Mouse (Mus musculus) spleen, postnatal 36 days (tissue): ENCODE measurements around the gene Kansl3.

Experiments used
- DNase-seq, 2 experiments: peaks; one replicate each; pipeline ENCODE4 v3.0.0; 2022; ENCODE audit warnings: low spot score in 2 of 2, mixed read lengths in 1 of 2

Gene Kansl3

DNA sequence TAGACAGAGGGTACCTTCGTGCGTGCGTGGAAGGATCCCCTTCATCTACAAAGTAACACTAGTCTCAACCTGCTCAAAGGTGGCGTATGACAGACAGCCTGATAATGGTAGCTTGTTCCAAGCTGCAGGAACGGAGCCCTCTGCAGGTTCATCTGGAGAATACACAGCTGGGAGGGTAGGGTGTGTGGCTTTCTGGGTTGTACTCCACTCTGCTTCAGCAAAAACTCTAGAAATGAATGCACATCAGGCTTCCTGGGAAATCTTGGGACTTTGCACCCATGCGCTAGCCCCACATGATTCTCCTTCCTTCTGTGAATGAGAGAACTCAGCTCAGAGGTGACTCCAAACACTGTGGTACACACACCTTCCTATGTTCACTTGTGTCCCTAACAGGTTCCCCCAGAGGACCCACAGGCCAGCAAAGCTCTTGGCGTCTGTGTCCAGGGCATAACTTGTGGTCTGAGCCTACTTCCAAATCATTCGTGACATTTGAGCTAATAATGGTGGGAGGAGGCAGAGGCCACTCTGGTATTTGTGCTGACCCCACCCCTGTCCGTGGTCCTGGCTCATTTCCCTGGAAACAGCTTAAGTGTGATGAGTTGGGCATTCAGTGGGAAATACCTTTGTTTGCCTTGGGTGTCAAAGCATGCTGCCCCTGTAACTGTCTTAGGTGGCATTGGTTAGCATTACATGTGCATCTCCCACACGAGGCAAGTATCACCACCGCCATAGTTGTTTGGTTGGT is 47.0 kb downstream of the Kansl3 start:
- no peak for DNase-seq

DNA sequence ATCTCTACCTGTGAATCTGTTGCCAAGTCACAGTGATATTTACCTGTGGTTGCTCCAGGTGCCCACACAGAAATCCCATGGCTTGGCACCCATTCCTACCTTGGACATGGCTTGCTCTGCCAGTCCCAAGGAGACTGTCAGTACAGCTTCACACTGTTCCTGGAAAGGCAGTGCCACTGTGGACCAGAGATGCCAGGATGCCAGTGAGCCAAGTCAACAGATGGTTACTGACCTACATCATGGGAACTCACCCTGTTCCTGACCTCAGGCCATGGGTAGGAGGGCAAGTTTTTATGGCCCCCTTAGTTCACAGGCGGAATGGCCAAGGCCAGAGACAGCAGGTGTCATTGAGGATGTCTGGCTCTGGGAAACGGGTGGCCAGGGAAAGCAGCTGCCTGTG is 47.8 kb downstream of the Kansl3 start:
- DNase-seq: no peak

DNA sequence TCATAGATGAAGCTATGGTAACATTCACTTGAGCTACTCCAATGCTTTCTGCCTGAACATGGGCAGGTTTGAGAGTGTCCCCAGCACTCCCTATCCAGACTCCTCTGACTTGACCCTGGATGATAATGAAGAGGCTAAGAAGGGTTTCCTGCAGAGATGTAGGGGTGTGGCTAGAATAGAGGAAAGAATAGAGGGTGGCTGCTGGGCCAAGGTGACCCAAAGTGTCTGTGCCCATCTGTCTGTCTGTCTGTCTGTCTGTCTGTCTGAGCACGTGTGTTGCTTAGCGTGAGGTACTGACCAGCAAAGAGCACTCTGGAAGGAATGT is 53.2 kb downstream of the Kansl3 start:
- DNase-seq: no peak

DNA sequence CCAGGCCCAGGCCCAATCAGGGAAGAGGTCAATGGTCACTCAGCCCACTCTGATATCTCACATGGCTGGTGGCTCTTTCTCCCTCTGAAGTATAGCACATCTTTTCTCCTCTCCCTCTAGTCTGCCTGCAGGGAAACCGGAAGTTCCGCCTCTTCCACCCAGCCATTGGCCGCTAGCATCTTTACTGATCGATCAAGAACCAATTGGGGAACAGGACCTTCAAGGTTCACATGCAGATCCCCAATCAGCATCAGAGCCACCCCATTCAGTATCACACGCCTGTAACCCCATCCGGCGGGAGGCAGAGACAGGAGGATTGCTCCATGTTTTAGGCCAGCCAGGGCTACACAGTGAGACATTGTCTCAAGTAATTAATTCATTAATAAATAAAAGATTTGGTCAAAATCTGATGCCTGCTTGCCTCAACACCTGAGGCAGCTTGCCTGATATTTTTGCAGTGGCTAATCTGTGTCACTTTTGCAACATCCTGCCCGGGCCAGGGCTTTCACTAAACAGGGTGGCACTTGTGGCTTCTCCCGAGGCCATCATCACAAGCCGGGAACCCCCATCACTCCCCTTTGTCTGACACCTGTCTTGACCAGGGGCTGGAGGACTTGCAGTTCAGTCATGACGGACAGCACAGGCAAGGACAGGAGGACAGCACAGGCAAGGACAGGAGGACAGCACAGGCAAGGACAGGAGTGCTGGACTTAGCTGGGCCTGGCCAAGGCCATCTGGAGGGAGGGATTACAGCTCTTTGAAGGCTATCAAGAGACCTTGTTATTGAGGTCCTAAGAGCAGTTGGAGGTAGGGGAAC is 53.8 kb downstream of the Kansl3 start:
- no peak for DNase-seq

DNA sequence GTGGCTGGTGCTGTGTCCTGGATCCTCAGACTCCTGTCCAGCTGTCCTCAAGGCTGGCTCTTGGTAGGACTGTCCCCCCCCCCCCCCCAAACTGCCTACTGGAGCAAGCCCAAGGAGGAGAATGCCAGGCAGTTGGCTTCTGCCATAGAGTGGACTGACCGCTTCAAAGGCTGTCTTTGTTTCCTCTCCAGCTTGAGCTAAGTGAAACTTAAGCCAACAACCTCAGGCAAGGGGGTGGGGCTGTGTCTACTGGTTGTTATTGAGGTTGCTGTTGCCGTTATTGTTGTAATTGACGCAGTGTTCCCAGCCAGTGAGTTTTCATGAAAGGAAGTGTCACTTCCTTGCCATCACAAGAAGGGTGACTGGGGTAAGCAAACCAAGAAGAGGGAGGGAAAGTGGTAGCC is 59.5 kb downstream of the Kansl3 start:
- peak; percentile 69 to 70 for DNase-seq

DNA sequence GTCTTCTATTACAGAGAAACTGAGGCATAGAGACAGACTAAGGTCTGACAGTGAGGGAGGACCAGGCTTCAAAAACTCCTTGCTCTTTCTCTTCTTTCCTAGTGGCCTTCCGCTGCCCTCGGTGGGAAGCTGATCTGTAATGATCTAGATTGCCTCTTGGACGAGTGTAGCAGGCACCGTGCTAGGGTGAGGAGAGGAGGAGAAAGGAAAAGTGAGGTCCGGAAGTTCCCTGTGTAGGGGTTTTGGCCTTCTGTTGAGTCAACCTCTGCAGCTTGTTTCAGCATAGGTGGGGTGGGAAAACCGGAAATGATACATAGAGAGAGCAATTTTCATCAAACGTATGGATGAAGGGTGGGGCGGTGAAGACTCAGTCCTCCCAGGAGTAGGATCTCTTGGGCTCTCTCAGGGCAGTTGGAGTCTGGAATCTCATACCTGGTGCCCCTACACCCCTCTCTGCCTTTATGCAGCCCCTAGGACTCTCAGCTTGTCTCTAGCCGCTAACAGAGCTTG is 60.0 kb downstream of the Kansl3 start:
- DNase-seq: no peak

DNA sequence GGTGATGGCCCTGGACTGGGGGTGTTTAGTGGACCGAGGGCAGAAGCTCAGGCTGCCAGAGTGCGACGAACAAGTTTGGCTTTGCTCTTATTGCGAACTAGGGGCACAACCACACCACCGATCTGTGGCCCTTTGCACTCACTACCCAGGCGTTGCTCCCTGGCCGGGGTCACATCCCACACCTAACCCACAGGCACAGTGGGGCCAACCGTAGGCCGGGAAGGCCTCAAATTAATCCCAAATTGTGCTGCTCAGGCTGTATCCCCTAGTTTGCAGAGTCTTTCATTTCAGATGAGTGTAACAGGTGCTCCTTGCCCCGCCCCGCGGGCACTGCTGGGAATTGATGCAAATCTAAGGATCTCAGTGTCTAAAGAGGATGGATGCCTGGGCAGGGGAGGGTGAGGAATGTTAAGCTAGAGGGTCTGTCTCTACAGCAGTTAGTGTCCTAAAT is 60.5 kb downstream of the Kansl3 start:
- DNase-seq: peak; percentile 27 to 45

DNA sequence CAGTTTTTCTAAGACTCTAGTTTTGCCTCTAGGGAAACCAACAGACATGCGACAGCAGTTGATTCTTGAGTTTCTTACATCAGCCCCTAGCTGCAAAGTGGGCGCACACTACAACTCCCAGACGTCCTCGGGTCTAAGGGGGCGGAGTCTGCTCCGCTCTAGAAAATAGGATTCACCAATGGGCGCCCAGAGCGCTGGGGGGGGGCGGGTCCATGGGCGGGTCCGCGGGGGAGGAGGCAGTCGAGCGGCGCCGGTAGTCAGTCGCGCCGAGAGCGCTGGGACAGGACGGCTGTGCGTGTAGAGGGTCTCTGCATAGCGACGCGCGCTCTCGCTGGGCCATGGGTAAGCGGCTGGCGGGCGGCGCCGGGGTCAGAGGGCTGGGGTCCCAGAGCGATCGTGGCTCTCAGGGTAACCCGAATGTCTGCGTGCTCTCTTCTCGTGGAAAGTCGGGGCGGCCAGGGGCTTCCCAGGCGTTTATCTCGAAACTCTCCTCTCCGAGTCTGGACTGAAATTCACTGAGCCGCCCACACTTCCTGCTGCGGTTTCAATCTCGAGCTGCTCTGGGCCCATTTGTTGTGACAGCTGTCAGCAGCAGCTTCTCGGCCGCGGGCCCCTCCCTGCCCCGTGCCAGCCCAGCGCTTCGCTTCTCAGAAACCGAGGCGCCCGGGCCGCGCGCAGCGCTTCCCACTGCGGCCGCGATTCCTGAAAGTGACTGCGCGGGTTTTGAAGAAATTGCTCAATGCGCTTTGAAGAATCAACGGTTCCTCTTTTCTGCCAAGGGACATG is 61.3 kb downstream of the Kansl3 start, which contains the start of gene Arid5a:
TSS of gene Arid5a (plus strand) at position 239 of the 786 bp plus-strand sequence.
- DNase-seq: peak; percentile 92 to 93

DNA sequence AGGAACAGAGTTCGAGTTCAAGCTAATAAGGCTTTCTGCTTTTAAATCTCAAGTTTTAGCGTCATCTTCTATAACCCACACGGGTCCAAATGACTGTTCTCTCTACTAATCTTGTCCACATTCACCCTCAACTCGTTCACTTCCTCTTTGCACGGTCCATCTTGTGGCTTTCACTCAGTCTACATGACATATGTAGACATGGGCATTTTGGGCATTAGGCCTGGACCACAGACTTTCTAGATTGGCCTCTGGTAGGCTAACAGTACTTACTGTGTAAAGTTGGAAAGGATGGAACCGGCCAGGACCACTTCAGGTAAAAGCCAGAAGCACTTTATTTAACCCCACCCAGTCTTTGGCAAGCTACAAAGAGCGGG is 61.9 kb downstream of the Kansl3 start:
- no peak for DNase-seq

DNA sequence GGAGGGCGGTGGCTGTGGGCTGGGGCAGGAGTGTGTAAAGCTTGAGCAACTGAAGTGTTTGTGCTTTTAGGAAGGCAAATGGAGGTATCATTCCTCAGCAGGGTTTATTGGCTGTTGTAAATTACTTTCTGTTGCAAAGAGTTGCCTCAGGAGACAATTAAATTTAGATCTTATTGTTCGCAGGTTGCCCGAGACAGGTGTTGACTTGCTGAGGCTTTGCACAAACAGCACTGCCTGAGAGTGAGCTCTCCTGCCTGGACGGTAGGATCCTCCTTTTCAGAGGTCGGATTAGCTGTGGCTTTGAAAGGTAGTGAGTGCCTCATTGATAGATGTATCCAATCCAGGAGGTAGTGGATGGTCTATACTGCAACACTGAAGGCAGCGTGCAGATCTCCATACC is 62.9 kb downstream of the Kansl3 start:
- DNase-seq: no peak

DNA sequence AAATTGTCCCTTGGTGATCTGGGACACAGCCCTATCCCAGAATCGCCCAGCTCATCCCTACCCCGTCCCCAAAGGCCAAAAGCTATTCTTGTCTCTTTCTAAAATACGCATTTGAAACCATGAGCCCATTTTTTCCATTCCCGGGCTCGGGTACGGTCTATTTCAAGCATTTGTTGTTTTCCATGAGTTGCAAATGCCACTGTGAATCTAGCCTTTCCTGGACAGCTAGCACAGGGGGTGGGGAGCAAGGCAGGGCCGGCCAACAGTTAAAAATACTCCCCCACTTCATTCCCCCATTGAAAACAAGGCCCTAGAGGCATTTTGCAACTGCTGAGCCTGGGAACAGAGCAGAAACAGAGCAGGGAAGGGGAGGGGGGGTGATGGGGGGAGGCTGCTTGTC is 64.2 kb downstream of the Kansl3 start:
- no peak for DNase-seq

DNA sequence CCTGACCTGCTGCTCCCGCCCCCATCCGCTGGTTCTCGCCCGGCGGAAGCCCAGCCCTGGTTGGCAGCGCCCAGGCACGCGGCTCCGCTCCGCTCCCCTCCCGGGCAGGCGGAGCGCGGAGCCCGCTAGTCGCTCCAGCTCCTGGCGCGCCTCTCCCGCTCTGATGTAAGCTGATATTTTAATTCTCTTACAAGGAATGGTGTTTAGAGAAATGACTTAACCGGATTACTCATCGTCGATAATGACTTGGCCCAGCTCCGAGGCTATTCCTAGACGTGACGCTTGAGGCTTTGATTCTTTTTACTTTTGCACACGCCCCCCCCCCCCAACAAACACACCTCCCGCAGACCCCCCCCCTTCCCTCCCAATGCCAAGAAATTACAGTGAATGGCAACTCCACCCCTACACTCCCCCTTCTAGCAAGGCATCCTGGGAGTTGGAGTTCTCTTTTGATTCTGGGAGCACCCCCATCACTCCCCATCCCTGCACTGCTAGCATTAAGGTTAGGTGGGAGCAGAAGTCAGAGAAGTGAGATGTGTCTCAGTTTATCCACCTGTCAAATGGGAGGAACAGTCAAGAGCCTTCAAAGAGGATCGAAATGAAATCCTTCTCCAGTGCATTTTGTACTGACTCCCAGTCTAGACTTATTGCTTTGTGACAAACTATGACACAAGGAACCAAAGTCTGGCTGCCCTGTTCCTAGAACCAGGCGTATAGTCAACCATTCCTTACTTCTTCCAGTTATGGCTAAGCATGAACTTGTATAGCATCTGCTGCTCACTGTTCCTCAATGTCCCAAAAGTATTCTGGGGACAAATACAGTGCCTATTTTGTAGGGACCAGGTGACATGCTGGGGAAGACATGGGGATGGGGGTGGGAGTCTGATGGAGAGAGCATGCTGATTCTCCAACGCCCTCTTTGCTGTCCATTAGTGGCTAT is 65.3 kb downstream of the Kansl3 start:
- DNase-seq: no peak

DNA sequence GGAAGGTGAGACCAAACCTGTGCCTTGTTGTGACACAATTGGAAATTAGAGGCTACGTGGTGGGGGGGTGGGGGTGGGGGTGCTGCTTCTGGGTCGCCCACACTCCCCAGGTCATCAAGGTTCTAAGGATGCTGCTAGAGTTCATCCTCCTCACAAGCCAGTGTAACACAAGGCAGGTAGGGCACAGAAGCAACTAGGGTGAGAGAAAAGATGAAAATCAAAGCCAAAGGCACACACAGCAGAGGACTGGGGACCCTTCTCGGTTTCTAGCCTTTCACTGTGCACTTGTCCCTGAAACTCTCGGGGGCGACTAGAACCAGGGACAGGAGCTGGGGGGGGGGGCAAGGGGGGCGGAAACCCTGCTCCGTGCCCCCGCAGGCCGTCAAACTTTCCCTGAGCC is 66.0 kb downstream of the Kansl3 start:
- DNase-seq: no peak

DNA sequence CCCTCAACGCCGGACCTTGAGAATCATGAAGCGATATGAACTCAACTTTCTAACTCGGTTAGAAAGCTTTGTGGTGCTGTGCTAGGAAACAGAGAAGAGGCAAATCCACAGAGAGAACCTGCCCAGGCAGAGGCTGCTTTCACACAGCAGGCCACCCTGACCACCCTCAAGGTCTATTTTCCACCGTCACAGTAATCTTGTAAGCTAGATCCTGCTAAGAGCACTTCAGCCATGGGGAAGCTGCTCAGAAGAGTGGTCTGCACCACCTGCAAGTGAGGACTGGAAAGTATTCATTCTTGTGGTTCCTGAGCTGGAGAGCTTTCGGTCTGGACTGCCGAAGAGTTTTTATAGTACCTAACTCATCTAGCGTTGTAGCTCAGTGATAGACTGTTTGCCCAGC is 66.7 kb downstream of the Kansl3 start:
- no peak for DNase-seq

DNA sequence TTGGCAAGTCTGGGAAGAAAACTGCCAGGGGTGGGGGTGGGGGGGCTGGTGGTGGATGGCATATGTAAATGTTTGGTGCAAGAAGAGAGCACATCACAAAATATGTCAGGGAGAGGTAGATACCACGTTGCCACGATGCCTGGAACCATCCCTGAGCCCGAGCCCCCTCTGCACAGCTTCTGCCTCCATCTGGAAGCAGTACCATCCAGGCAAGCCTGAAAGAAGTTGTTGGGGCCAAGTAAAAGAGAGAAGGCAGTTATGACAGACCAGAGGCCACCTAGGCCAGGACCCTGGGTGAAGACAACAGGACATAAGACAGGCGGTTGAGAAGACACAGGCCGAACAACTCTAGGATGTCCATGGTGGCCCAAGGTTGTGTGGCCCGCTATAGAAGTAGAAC is 68.5 kb downstream of the Kansl3 start:
- DNase-seq: no peak

DNA sequence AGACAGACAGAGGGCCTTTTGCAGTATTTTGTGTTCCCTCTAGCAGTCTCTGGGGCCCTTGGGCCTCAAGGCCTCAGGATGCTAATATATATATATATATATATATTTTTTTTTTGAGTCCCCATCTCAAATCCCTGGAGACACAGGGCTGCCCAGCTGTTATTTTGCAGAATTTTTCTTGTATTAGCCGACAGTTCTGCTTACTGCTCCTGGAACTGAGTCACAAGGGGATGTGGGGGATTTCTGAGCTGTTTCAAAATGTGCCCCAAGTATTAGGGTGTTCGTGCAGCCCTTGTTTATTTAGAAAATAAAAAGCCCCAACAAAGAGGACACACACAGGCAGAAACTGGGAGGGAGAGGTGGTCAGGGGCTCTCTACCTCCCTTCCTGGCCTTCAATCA is 69.3 kb downstream of the Kansl3 start:
- no peak for DNase-seq

DNA sequence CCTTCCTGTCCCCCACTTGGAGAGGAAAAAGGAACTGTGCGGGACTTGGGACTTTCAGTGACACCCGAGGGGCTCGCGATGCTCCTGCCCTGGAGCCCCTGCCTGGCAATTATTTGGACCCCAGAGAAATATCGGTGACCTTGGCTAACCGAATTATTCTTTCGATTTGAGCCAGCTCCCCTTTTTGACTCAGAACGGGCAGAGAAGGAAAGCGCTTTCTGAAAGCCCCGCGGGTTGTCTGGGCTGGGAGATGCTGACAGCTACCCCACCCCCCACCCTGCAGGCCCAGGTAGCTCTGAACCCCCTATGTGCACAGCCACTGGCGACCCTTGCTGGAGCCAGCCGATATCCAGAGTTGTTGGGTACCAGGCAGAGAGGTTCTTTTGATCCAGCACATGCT is 69.9 kb downstream of the Kansl3 start:
- no peak for DNase-seq

DNA sequence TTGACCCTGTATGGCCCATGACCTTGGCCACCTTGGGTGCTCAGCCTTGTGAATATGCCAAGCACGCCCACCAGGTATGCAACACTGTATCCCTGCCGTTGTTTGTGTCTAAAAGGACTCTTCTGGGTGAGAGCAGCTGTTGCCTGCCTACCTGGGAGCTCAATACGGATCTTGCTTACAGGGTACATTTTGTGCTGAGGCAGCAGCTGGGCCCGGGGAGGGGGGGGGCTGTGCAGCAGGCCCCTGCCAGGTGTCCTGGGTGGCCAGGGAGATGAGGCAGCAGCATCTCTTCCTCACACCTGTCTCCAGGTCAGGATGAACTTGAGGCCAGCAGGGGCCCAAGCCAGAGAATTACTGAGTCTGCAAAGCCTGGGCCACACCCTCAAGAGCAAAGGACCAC is 70.9 kb downstream of the Kansl3 start:
- no peak for DNase-seq

DNA sequence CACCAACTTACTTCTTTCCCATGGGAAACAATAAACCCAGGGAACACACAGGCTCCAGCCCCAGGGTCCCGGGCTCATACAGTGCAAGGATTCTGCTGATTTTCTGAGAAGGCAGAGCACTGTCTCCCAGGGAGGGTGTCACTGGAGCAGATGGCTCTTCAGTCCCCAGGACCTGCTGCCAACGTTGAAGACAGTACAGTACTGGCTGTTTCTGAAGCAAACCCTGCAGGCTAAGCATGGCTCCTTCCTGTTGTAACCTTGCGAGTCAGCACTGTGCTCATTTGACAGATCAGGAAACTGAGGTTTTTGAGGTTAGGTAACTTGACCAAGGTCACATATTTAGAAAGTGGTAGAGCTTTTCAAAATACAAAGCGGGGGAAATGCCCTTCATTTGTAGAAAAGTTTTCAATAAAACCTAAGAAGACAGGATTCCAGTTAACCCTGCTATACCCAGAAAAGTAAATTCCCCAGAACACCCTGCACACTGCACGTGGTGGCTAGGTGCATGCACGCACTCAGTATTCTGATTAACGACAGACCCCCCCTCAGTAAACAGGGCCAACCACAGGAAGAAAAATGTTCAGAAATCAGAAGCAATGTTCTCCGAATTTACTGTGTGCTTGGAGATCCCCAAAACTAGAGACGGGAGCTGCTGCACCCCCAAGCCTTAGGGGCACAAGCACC is 72.4 kb downstream of the Kansl3 start:
- peak; percentile 78 to 81 for DNase-seq

DNA sequence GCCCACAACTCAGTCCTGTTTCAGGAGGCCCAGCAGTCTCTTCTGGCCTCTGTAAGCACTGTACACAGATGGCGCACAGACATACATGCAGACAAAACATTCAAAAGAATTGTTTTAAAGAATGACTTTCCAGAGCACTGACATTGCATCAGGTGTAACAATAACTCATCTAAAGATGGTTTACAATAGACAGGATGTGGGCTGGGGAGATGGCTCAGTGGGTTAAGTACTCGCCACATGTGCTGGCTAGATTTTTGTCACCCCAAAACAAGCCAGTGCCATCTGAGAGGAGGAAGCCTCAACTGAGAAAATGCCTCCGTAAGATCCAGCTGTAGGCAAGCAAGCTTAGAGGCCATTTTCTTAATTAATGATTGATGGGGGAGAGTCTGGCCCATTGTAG is 74.6 kb downstream of the Kansl3 start:
- peak; percentile 56 to 65 for DNase-seq

DNA sequence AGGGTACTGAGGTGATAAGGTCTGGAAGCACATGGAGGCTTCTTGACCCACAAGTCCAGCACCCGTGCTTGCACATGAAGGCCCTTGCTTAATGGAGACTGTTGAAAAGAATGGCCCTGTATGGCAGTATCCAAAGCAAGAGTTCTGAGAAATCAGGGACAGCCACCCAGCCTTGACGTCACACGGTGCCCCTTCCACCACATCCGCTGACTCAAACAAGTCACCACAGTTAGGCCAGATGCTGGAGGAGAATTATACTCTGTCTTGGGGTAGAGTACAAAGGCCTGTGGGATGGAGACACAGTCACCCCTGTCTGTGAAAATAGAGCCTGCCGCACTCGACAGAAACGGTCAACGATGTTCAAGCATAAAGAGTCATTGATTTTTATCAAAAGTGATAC is 75.5 kb downstream of the Kansl3 start:
- DNase-seq: no peak
